Mouse (Mus musculus) central nervous system, embryonic 18 days (tissue): Measurements from ENCODE around the gene Phrf1. TPM values are rescaled to one million over a fixed set of nuclear protein-coding genes. Genes with fewer than 3 reads are reported as not detected.

ENCODE experiments used
- polyA plus RNA-seq: library from polyadenylated mRNA; depleted of rRNA; stranded (reverse); fragments of >200 nt; gene quantifications from 2 replicates; pipeline ENCODE4 v1.2.3, GENCODE M21; 2012; rRNA removed

The Phrf1 gene
- polyA plus RNA-seq, result 24.7 and 26.9 TPM in 2 replicates

GRCm38 (mm10) chr7:141228279-141229067 is at the start of gene Phrf1:
Phrf1 (plus strand) TSS chr7:141228784.

GRCm38 (mm10) chr7:141193948-141194347 is 34.6 kb upstream of the Phrf1 start, which contains the start of the genes Hras and Lrrc56:
Hras (minus strand) TSS chr7:141194005.
Lrrc56 (plus strand) TSS chr7:141194157.

GRCm38 (mm10) chr7:141213605-141214235 is 14.9 kb upstream of the Phrf1 start, which contains the start of gene Lmntd2:
Lmntd2 (minus strand) TSS chr7:141214080.

GRCm38 (mm10) chr7:141215101-141215879 is 13.3 kb upstream of the Phrf1 start, which contains the start of gene Rassf7:
Rassf7 (plus strand) TSS chr7:141215860.

GRCm38 (mm10) chr7:141265739-141266561 is 37.4 kb downstream of the Phrf1 start, which contains the start of gene Irf7:
Irf7 (minus strand) TSS chr7:141266481.

GRCm38 (mm10) chr7:141276546-141276945 is 48.0 kb downstream of the Phrf1 start, which contains the start of gene Cdhr5:
Cdhr5 (minus strand) TSS chr7:141276786.

GRCm38 (mm10) chr7:141278766-141279590 is 50.4 kb downstream of the Phrf1 start, which contains the start of gene Sct:
Sct (minus strand) TSS chr7:141279133.

GRCm38 (mm10) chr7:141291921-141292582 is 63.5 kb downstream of the Phrf1 start, which contains the start of gene Drd4:
Drd4 (plus strand) TSS chr7:141292006.

Other genes starting within 250 kb of the Phrf1 start
- 43.6 and 46.5 TPM in 2 replicates for gene Ifitm3, start 218.0 kb upstream of the Phrf1 start, polyA plus RNA-seq
- 0.56 and 0.82 TPM in 2 replicates for gene Ifitm6, start 210.9 kb upstream of the Phrf1 start, polyA plus RNA-seq
- gene Gm17387, start 199.7 kb upstream of the Phrf1 start, polyA plus RNA-seq, result not detected in 2 replicates
- gene B4galnt4, start 167.7 kb upstream of the Phrf1 start, polyA plus RNA-seq, result 186 and 189 TPM in 2 replicates
- 0.04 and 1.6 TPM in 2 replicates for gene Pkp3, start 150.6 kb upstream of the Phrf1 start, polyA plus RNA-seq
- gene Sigirr, start 128.2 kb upstream of the Phrf1 start, polyA plus RNA-seq, result 2.3 and 2.5 TPM in 2 replicates
- 0.92 and 1.00 TPM in 2 replicates for gene Ano9, start 111.0 kb upstream of the Phrf1 start, polyA plus RNA-seq
- 57.7 and 58.1 TPM in 2 replicates for gene Ptdss2, start 106.4 kb upstream of the Phrf1 start, polyA plus RNA-seq
- gene Rnh1, start 55.9 kb upstream of the Phrf1 start, polyA plus RNA-seq, result 31.5 and 34.6 TPM in 2 replicates
- 203 and 213 TPM in 2 replicates for gene Hras, start 34.8 kb upstream of the Phrf1 start, polyA plus RNA-seq
- gene Lrrc56, start 34.6 kb upstream of the Phrf1 start, polyA plus RNA-seq, result 14.1 and 14.9 TPM in 2 replicates
- gene Lmntd2, start 14.7 kb upstream of the Phrf1 start, polyA plus RNA-seq, result 0.92 and 0.97 TPM in 2 replicates
- 20.3 and 23.3 TPM in 2 replicates for gene Rassf7, start 12.9 kb upstream of the Phrf1 start, polyA plus RNA-seq
- gene Irf7, start 37.7 kb downstream of the Phrf1 start, polyA plus RNA-seq, result 4.2 and 6.9 TPM in 2 replicates
- 0.04 and 0.08 TPM in 2 replicates for gene Cdhr5, start 48.0 kb downstream of the Phrf1 start, polyA plus RNA-seq
- gene Sct, start 50.3 kb downstream of the Phrf1 start, polyA plus RNA-seq, result 1.5 and 2.2 TPM in 2 replicates
- 0.66 and 0.71 TPM in 2 replicates for gene Drd4, start 63.2 kb downstream of the Phrf1 start, polyA plus RNA-seq
- 67.1 and 68.9 TPM in 2 replicates for gene Deaf1, start 98.9 kb downstream of the Phrf1 start, polyA plus RNA-seq
- gene Tmem80, start 99.0 kb downstream of the Phrf1 start, polyA plus RNA-seq, result 53.0 TPM in 2 replicates
- gene Eps8l2, start 110.1 kb downstream of the Phrf1 start, polyA plus RNA-seq, result 1.3 and 3.0 TPM in 2 replicates
- gene Taldo1, start 163.4 kb downstream of the Phrf1 start, polyA plus RNA-seq, result 245 and 264 TPM in 2 replicates
- gene Gatd1, start 185.4 kb downstream of the Phrf1 start, polyA plus RNA-seq, result 69.5 and 71.9 TPM in 2 replicates
- 63.4 and 64.9 TPM in 2 replicates for gene Cend1, start 200.7 kb downstream of the Phrf1 start, polyA plus RNA-seq
- gene Slc25a22, start 209.1 kb downstream of the Phrf1 start, polyA plus RNA-seq, result 166 and 178 TPM in 2 replicates
- gene Pidd1, start 215.2 kb downstream of the Phrf1 start, polyA plus RNA-seq, result 9.0 and 10.0 TPM in 2 replicates
- 868 and 877 TPM in 2 replicates for gene Rplp2, start 218.6 kb downstream of the Phrf1 start, polyA plus RNA-seq
- gene Pnpla2, start 226.4 kb downstream of the Phrf1 start, polyA plus RNA-seq, result 14.3 and 15.6 TPM in 2 replicates
- gene Cracr2b, start 232.3 kb downstream of the Phrf1 start, polyA plus RNA-seq, result 4.8 TPM in 2 replicates
- 92.5 and 94.0 TPM in 2 replicates for gene Cd151, start 238.6 kb downstream of the Phrf1 start, polyA plus RNA-seq
- 52.4 and 53.0 TPM in 2 replicates for gene Polr2l, start 246.3 kb downstream of the Phrf1 start, polyA plus RNA-seq
- 56.0 and 60.4 TPM in 2 replicates for gene Tspan4, start 246.5 kb downstream of the Phrf1 start, polyA plus RNA-seq